Mouse (Mus musculus): ENCODE data around the gene Gm20388.
"Not testable (repeated sequence)": the region's sequence is repeated elsewhere in the genome, so short reads cannot be mapped to it uniquely, and the experiment has no call there.

Gm20388 gene

DNA sequence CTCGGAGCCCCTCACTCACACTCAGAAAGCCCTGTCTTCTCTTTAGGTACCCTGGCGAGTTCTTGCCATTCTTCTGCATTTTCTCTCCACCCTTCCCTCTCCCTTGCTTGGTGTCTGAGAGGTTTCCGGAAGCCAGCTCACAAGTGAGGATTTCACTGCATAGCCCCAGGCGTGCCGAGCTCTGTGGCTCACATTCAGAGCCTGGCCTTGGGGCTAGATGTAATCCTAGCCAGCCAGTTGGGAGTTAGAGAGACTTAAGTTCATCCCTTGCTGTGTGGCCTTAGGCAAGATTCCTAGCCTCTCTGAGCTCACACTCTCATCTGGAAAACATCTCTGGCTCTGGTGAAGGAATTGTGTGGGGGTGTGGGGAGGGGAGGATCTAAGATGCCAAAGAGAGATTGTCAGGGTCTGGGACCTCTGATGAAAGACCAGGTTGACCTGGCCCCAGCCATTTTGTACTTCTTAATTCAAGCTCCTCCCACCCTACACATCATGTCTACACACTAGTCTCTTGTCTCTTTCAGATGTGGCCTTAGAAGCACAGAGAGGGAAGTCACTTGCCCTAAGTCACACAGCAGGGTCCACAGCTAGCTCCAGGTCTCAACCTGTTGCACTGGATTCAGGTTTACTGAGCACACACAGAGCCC, 426.4 kb downstream of the Gm20388 start:
- no peak for DNase-seq (ENCODE audit: low spot score in 2 of 2)

GRCm38 (mm10) chr8:120337627-120338026, 427.0 kb downstream of the Gm20388 start:
- DNase-seq (ENCODE audit: low spot score in 2 of 2): no peak

DNA sequence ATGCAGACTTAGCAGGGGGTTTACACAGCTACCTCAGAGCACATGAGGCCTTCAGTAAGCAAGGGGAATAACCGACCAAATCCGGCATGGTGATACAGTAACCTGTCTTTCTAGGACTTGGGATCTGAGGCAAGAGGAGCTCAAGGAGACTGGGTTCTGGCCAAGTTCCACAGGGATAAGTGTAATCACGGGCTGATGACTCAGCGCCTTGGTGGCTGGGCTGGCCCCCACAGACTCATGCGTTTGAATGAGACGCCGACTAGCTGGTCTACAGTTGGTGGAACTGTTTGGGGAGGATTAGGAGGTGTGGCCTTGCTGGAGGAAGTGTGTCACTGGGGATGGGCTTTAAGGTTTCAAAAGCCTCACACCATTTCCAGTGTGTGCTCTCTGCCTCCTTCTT, 428.0 kb downstream of the Gm20388 start:
- no peak for DNase-seq (ENCODE audit: low spot score in 2 of 2)

GRCm38 (mm10) chr8:120339743-120340142, 429.1 kb downstream of the Gm20388 start:
- no peak for DNase-seq (ENCODE audit: low spot score in 2 of 2)

DNA sequence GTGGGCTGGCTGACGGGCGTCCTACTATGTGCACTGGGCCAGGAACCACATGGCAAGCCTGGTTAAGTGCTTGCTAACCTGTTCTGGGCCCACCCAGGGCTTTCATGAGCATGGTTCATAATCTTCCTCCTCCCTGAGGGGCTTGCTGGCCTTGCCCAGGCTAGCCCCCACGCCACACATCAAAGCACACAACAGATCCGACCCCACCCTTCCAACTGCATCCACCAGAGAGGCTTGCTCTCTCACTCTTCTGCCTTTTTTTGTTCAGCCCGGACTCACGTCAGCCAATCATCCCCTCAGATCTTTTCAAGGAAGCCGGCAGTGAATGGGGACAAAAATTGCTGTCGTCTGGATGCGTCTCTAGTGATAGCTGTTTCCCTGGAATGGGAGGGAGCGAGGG, 430.5 kb downstream of the Gm20388 start:
- DNase-seq (ENCODE audit: low spot score in 2 of 2): no peak

GRCm38 (mm10) chr8:120342847-120343548, 432.4 kb downstream of the Gm20388 start:
- DNase-seq (ENCODE audit: low spot score in 2 of 2): no peak

DNA sequence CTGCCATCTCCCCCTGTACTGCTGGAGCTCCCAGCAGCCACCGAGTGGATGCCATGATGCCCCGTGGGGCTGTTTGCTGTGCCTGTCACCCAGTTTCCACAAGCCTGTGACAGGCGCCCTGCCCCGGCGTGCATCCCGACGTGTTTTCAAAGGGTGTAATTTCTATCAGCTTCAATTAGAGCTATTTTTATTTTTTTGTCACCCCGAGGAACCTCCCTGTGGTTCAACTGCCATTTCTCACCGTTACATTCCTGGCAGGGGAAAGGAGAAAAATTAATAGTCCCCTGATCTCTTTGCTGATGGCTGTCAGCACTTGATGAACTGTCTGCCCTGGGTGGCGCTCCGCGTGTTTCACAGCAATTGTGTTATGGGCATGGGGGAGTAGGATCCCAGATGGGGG, 432.9 kb downstream of the Gm20388 start:
- no peak for DNase-seq (ENCODE audit: low spot score in 2 of 2)

GRCm38 (mm10) chr8:120344166-120344565, 433.5 kb downstream of the Gm20388 start:
- no peak for DNase-seq (ENCODE audit: low spot score in 2 of 2)

DNA sequence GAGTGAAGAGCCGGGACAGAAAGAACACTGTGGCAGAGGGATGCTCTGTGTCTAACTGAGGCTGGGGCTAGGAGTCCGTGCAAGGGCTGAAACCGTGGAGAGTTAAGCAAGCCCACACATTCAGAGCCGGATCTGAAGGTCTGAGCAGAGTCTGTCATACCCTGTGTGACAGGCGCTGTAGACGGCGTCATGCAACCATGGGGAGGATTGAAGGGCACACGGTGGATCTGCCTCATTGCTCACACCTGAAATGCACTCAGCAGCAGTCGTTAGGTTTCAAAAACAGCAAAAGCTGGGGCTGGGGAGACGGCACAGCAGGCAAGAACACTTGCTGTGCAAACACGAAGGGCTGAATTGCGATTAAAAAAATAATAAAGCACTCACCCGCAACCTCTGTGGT, 433.9 kb downstream of the Gm20388 start:
- no peak for DNase-seq (ENCODE audit: low spot score in 2 of 2)

- no peak for DNase-seq (ENCODE audit: low spot score in 2 of 2)
These were observed 437.2 kb downstream of the Gm20388 start for GRCm38 (mm10) chr8:120347734-120348341.

DNA sequence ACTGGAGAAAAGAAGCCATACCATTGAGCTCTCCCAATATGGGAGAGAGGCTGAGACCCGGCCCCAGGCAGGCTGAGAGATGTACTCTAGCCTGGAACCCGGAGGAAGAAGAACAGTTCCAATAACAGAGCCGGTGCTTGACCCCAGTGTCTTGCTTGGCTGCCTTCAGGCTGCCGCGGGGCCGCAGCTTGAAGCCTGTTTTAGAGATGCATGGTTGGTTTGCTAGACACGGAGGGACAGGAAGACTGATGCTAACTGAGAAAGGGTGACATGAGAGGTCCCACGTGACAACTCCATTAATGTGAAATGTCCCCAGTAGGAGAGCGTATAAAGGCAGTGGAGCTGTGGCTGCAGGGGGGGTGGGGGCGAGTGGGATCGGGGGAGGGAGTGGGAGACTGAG, 438.3 kb downstream of the Gm20388 start:
- no peak for DNase-seq (ENCODE audit: low spot score in 2 of 2)

DNA sequence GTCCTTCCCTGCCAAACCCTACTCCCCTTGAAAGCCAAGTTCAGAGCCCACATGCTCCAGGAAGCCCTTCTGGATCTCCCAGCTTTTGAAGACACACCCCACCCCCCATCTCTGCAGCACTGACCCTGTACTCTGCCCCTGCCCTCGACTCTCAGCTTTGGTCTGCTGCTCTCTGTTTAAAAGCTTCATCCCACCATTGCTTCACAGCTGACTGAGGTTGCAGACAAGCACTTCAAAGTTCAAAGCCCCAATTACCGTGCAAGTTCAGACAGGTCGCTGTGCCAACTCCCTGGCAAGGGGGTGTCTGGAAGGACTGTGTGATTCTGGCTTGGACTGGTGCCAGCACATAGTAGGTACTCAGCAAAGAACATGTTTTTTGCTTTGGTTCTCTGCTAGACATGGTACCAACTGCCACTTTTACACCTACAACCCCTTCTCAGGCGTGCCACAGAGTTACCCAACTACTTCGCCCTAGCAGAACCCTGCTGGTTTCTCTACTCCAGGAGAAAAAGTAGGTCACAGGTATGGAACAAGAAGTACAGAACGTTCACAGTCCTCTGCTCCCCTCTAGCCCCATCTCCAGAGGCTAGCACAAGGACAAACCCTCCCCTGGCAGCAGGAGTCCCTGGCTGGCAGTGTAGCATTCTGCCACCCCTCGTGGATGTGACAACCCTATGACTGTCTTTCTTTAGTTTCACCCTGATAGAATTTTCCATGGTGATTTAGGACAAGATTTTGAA, 440.9 kb downstream of the Gm20388 start:
- DNase-seq (ENCODE audit: low spot score in 2 of 2): no peak

GRCm38 (mm10) chr8:120352096-120352495, 441.5 kb downstream of the Gm20388 start:
- DNase-seq (ENCODE audit: low spot score in 2 of 2): peak; percentile 82 to 88

GRCm38 (mm10) chr8:120356067-120356466, 445.4 kb downstream of the Gm20388 start:
- no peak for DNase-seq (ENCODE audit: low spot score in 2 of 2)

- no peak for DNase-seq (ENCODE audit: low spot score in 2 of 2)
These were observed 446.9 kb downstream of the Gm20388 start for GRCm38 (mm10) chr8:120357504-120357903.

GRCm38 (mm10) chr8:120361301-120361700, 450.7 kb downstream of the Gm20388 start:
- no peak for DNase-seq (ENCODE audit: low spot score in 2 of 2)

- no peak for DNase-seq (ENCODE audit: low spot score in 2 of 2)
These were observed 453.0 kb downstream of the Gm20388 start for GRCm38 (mm10) chr8:120363552-120364071.

DNA sequence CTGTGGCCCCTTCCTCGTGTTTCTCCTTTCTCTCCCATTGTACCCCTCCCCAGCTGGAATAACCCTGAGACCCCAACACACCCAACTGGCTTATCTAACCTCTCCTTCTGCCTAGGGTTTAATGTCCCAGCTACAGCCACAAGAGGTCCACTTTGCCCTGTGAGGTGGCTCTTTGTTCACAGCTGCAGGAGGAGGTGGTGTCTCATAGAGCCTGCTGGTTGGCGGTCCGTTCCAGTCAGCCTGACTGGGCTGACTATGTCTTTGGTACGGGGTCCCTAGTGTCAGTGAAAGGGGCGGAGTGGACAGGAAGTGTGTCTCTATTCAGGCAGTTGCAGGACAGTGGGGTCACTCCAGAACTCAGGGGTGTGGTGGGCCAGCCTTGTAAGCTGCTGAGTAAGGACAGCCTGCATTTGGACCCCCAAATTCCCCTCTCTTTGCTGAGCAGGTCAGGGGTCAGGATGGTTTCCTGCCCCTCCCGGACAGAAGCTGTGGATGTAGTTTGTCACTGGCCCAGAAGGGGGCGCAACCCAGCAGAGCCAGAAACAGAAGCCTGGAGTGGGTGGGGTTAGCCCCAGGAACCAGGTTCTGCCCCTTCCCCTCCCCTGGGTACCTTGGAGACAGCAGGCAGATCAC, 453.6 kb downstream of the Gm20388 start:
- no peak for DNase-seq (ENCODE audit: low spot score in 2 of 2)

- no peak for DNase-seq (ENCODE audit: low spot score in 2 of 2)
These were observed 456.2 kb downstream of the Gm20388 start for GRCm38 (mm10) chr8:120366840-120367239.

DNA sequence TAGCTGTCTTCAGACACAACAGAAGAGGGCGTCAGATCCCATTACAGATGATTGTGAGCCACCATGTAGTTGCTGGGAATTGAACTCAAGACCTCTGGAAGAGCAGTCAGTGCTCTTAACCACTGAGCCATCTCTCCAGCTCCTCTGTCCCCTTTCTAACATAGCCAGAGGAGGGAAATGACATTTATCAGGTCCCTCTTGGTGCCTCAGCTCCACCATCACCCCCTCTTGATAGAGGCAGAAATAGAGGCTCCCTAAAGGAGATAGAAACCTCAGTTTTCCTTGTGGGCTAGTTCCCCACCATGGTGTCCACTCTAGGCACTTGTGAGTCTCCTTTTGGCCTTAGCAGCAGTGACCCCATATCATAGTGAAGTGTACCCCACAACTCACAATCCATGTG, 457.6 kb downstream of the Gm20388 start:
- DNase-seq (ENCODE audit: low spot score in 2 of 2): not testable (repeated sequence)

- peak; percentile 73 to 80 for DNase-seq (ENCODE audit: low spot score in 2 of 2)
These were observed 458.4 kb downstream of the Gm20388 start for GRCm38 (mm10) chr8:120368814-120369649.

All from right cerebral cortex, postnatal 36 days (tissue).